Mouse (Mus musculus) myocyte (in vitro differentiated cells): ENCODE measurements at regions not wholly inside any gene's neighbourhood (a gene's known extent, or its start where the extent isn't known, plus 50 kb on each side); places are given as distances from the start of the nearest gene placed in this dataset.

Experiments used
- E2F4 ChIP-seq: IDR thresholded peaks from one replicate; pipeline ENCODE4 v1.6.1; 2011; ENCODE audit warnings: mild to moderate bottlenecking, control low read depth, moderate library complexity; ENCODE audit not compliant: insufficient read depth
- POLR2A ChIP-seq: IDR thresholded peaks from one replicate; pipeline ENCODE4 v1.6.1; 2011; ENCODE audit warnings: low read depth, mild to moderate bottlenecking, control low read depth, moderate library complexity; ENCODE audit not compliant: insufficient read length
- POLR2AphosphoS2 ChIP-seq: IDR thresholded peaks from one replicate; pipeline ENCODE4 v1.6.1; 2011; ENCODE audit warnings: low read depth, control low read depth; ENCODE audit not compliant: insufficient read length
- SRF ChIP-seq: IDR thresholded peaks from one replicate; pipeline ENCODE4 v1.6.1; 2011; ENCODE audit warnings: low read depth; ENCODE audit not compliant: control insufficient read depth, insufficient read length
- TCF12 ChIP-seq: IDR thresholded peaks from one replicate; pipeline ENCODE4 v1.6.1; 2011; ENCODE audit warnings: mild to moderate bottlenecking, control low read depth; ENCODE audit not compliant: poor library complexity, insufficient read depth, severe bottlenecking
- USF1 ChIP-seq: IDR thresholded peaks from one replicate; pipeline ENCODE4 v1.6.1; 2011; ENCODE audit warnings: low read depth, mild to moderate bottlenecking, control low read depth, moderate library complexity

GRCm38 (mm10) chr8:78065890-78066493 lies 147.1 kb upstream of the Ttc29 start:
- no peak for TF ChIP-seq USF1
- no peak for TF ChIP-seq TCF12
- TF ChIP-seq E2F4, result no peak
- no peak for TF ChIP-seq SRF
- no peak for TF ChIP-seq POLR2A
- TF ChIP-seq POLR2AphosphoS2, result no peak
